Mouse (Mus musculus): Measurements from ENCODE around the gene Mlf2.

The Mlf2 gene

GRCm38 (mm10) chr6:124913214-124913613, 18.0 kb upstream of the Mlf2 start:
- no peak for DNase-seq

- DNase-seq, result no peak
These were observed 17.4 kb upstream of the Mlf2 start for GRCm38 (mm10) chr6:124913721-124914285.

GRCm38 (mm10) chr6:124914511-124914910, 16.7 kb upstream of the Mlf2 start:
- no peak for DNase-seq

GRCm38 (mm10) chr6:124915160-124915941, 15.8 kb upstream of the Mlf2 start:
- DNase-seq, result no peak

- peak; percentile 88 for DNase-seq
These were observed 15.1 kb upstream of the Mlf2 start for GRCm38 (mm10) chr6:124915942-124916694.

- peak; percentile 88 for DNase-seq
These were observed 14.3 kb upstream of the Mlf2 start for GRCm38 (mm10) chr6:124916695-124917517.

GRCm38 (mm10) chr6:124917518-124918330, 13.5 kb upstream of the Mlf2 start:
- DNase-seq, result peak; percentile 95

GRCm38 (mm10) chr6:124918331-124918690, 12.9 kb upstream of the Mlf2 start:
- no peak for DNase-seq

- no peak for DNase-seq
These were observed 12.1 kb upstream of the Mlf2 start for GRCm38 (mm10) chr6:124918890-124919627.

- DNase-seq, result peak; percentile 96
These were observed 11.4 kb upstream of the Mlf2 start, which contains the start of gene Ptms for GRCm38 (mm10) chr6:124919695-124920317. TSS of gene Ptms (minus strand) at chr6:124920103.

- DNase-seq, result no peak
These were observed 10.7 kb upstream of the Mlf2 start for GRCm38 (mm10) chr6:124920318-124921085.

- DNase-seq, result no peak
These were observed 9.6 kb upstream of the Mlf2 start for GRCm38 (mm10) chr6:124921539-124921938.

- no peak for DNase-seq
These were observed 5.9 kb upstream of the Mlf2 start for GRCm38 (mm10) chr6:124925173-124925793.

- no peak for DNase-seq
These were observed 5.2 kb upstream of the Mlf2 start for GRCm38 (mm10) chr6:124925941-124926340.

GRCm38 (mm10) chr6:124930231-124930630, 955 bp upstream of the Mlf2 start:
- DNase-seq, result no peak

GRCm38 (mm10) chr6:124931525-124932313, 533 bp downstream of the Mlf2 start:
- DNase-seq, result peak; percentile 62

GRCm38 (mm10) chr6:124932314-124932695, 1.1 kb downstream of the Mlf2 start:
- DNase-seq, result no peak

- no peak for DNase-seq
These were observed 1.9 kb downstream of the Mlf2 start for GRCm38 (mm10) chr6:124933127-124933526.

GRCm38 (mm10) chr6:124934670-124935069, 3.5 kb downstream of the Mlf2 start:
- DNase-seq, result no peak
